Mouse (Mus musculus): ENCODE data around the gene Cdh13.
A peak's percentile ranks its signal among the peaks of the same experiment; 100 is the strongest.

DNA sequence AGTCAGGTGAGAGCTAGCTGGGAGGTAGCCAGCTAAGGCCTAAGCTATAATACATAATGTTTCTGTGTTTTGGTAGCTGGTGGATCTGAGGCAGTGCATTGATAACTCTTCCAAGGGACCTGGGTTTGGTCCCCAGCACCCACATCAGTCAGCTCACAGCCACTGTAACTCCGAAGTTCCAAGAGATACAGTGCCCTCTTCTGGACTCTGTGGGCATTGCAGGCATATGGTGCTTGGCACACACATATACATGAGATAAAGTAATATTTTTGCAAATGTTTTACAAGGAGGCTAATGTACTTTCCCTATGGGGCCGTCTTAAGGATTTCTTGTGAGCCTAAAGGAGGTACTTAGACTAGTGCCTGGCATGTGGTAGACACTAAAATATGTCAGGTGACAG lies 755.8 kb downstream of the Cdh13 start:
- TF ChIP-seq CTCF (IDR thresholded peaks at IDR 0.05; ENCODE audit: low read depth) (peak; percentile 22), EP300 (IDR thresholded peaks at IDR 0.05; ENCODE audit: low read depth) (no peak)

Data from liver, postnatal 0 days (tissue).